Mouse (Mus musculus): ENCODE measurements around the gene Ncor2. TPM values are rescaled to one million over a fixed set of nuclear protein-coding genes. Genes with fewer than 3 reads are reported as not detected.
A peak's percentile ranks its signal among the peaks of the same experiment; 100 is the strongest.

The Ncor2 gene
- polyA plus RNA-seq, 1 experiment from 2014 or later = 27.2 TPM

GRCm38 (mm10) chr5:125191608-125192007 lies 12.6 kb upstream of the Ncor2 start:
- Histone ChIP-seq H3K27ac (no peak overlapping the region), H3K36me3 (no peaks in the 10 kb centered on the region), H3K4me3 (replicated peaks) (no peak overlapping the region), H3K9ac (replicated peaks) (no peak overlapping the region), H3K4me2 (no peak overlapping the region), H3K4me1 (replicated peaks) (peaks cover 11% of the 10 kb centered on the region), H3K9me3 (peaks cover 8% of the 10 kb centered on the region; the same call in 1 of the 2 replicates), H3K27me3 (no peaks in the 10 kb centered on the region; the same call in 1 of the 2 replicates)
- no peak for ATAC-seq (ENCODE audit: insufficient number of reproducible peaks, insufficient read depth, low FRiP score, low TSS enrichment, low read depth)
- WGBS = 43% methylated on average over 9 of the region's 9 CpGs

GRCm38 (mm10) chr5:125190105-125190813 lies 11.2 kb upstream of the Ncor2 start:
- ATAC-seq (ENCODE audit: insufficient number of reproducible peaks, insufficient read depth, low FRiP score, low TSS enrichment, low read depth) = no peak
- H3K27me3 ChIP-seq = no peaks in the 10 kb centered on the region; the same call in 1 of the 2 replicates
- H3K36me3 ChIP-seq = no peaks in the 10 kb centered on the region
- WGBS = 76% methylated on average over 7 of the region's 7 CpGs
- H3K27ac ChIP-seq = no peak overlapping the region
- H3K4me3 ChIP-seq (replicated peaks) = no peak overlapping the region
- H3K4me2 ChIP-seq = no peak overlapping the region
- H3K9me3 ChIP-seq = peaks cover 8% of the 10 kb centered on the region; the same call in 1 of the 2 replicates
- peaks cover 18% of the 10 kb centered on the region for H3K4me1 ChIP-seq (replicated peaks)
- H3K9ac ChIP-seq (replicated peaks) = no peak overlapping the region

DNA sequence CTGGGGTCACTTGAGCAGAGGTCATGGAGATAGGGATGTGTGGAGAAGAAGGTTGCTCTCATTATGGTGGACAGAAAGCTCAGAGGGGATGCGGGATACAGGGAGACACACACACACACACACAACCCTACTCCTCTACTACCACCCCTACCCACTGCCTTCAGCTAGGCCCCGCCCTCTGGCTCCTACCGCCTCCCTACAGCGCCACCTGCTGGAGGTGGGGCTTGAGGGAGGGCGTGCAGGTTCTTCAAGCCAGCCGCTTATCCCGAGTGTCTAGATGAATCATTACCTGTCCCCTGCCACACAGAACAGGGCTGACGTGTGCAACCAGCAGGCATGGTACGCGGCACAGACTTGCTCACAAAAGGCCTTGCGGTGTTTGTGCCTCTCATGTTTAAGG lies 10.6 kb upstream of the Ncor2 start:
- ATAC-seq (ENCODE audit: insufficient number of reproducible peaks, insufficient read depth, low FRiP score, low TSS enrichment, low read depth) = no peak

DNA sequence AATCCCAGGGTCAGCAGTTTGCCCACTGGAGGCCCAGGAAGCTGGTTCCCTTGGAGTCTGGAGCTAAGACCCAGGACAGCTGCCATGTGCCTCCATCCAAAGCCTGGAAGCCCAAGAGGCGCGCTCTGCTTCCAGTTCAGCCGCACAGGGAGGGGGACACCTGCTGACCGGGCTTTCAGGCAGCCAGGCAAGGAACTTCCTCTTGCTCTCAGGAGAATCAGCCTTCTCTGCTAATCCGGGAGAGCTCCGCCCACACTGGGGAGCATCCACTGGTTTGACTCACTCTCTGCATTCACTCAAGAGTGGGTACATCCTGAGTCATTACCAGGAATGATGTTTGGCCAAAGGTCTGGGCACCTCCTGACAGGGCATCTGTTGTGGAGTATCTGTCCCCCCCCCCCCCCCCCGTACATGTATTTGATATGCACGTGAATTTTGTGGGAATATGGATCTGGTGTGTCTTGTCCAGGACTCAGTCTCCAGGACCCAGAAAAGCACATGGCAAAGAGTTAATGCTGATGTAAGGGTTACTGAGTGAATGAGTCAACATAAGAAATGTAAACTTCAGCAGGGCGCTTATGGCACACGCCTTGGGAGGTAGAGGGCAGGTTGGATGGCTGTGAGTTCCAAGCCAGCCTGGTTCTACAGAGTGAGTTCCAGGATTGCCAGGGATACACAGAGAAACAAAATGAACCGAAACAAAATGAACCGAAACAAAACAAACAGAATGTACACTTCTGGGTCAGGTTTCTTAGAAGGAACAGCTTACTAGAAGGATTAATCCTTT lies 10.0 kb upstream of the Ncor2 start:
- no peak for ATAC-seq (ENCODE audit: insufficient number of reproducible peaks, insufficient read depth, low FRiP score, low TSS enrichment, low read depth)
- 37% methylated on average over 12 of the region's 12 CpGs for WGBS
- Histone ChIP-seq H3K27me3 (no peaks in the 10 kb centered on the region; the same call in 1 of the 2 replicates), H3K9ac (replicated peaks) (no peak overlapping the region), H3K9me3 (peaks cover 8% of the 10 kb centered on the region; the same call in 1 of the 2 replicates), H3K4me2 (no peak overlapping the region), H3K4me1 (replicated peaks) (peaks cover 26% of the 10 kb centered on the region), H3K4me3 (replicated peaks) (no peak overlapping the region), H3K36me3 (no peaks in the 10 kb centered on the region), H3K27ac (no peak overlapping the region)

More for the DNA sequence above, 10.6 kb upstream of the Ncor2 start:
- Histone ChIP-seq H3K9ac (replicated peaks) (no peak overlapping the region), H3K4me3 (replicated peaks) (no peak overlapping the region), H3K36me3 (no peaks in the 10 kb centered on the region), H3K27ac (no peak overlapping the region), H3K4me1 (replicated peaks) (peaks cover 25% of the 10 kb centered on the region), H3K9me3 (peaks cover 8% of the 10 kb centered on the region; the same call in 1 of the 2 replicates), H3K4me2 (no peak overlapping the region), H3K27me3 (no peaks in the 10 kb centered on the region; the same call in 1 of the 2 replicates)
- WGBS = 40% methylated on average over 11 of the region's 11 CpGs

DNA sequence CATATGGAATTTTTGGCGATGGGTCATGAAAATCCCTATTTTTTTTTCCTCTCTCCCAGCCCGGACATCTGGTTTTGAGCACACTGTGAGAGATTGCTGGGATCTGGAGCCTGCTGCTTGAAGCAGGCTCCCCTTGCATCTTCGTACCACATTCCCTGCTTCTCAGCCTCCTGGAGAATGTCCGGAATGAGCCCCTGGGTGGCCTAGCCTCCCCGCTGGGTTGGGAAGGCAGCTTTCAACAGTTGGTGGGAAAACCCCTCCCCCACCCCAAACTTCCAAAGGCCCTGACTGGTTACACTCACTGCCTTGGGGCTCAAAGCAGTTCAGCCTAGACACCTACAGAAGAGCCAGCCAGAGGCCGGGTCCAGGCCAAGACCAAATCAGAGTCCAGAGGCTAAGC lies 5.8 kb upstream of the Ncor2 start:
- no peaks in the 10 kb centered on the region for H3K27me3 ChIP-seq
- no peak overlapping the region for H3K4me3 ChIP-seq (replicated peaks)
- peak overlapping the region; percentile 91 for H3K27ac ChIP-seq
- ATAC-seq (ENCODE audit: insufficient number of reproducible peaks, insufficient read depth, low FRiP score, low TSS enrichment, low read depth) = peak; percentile 69; the same call in 1 of the 2 replicates
- H3K4me2 ChIP-seq = peak overlapping the region; percentile 11; the same call in 1 of the 2 replicates
- 4% methylated on average over 6 of the region's 6 CpGs for WGBS
- H3K36me3 ChIP-seq = no peaks in the 10 kb centered on the region
- peaks cover 8% of the 10 kb centered on the region; the same call in 1 of the 2 replicates for H3K9me3 ChIP-seq
- H3K9ac ChIP-seq (replicated peaks) = no peak overlapping the region
- H3K4me1 ChIP-seq (replicated peaks) = peaks cover 40% of the 10 kb centered on the region

- Histone ChIP-seq H3K27ac (peak overlapping the region; percentile 91), H3K9ac (replicated peaks) (no peak overlapping the region), H3K4me3 (replicated peaks) (no peak overlapping the region), H3K9me3 (peaks cover 8% of the 10 kb centered on the region; the same call in 1 of the 2 replicates), H3K4me1 (replicated peaks) (peaks cover 41% of the 10 kb centered on the region), H3K4me2 (peak overlapping the region; percentile 27), H3K27me3 (no peaks in the 10 kb centered on the region), H3K36me3 (no peaks in the 10 kb centered on the region)
- 32% methylated on average over 23 of the region's 23 CpGs for WGBS
- ATAC-seq (ENCODE audit: insufficient number of reproducible peaks, insufficient read depth, low FRiP score, low TSS enrichment, low read depth) = no peak
Observed at GRCm38 (mm10) chr5:125183321-125184003, 4.4 kb upstream of the Ncor2 start.

DNA sequence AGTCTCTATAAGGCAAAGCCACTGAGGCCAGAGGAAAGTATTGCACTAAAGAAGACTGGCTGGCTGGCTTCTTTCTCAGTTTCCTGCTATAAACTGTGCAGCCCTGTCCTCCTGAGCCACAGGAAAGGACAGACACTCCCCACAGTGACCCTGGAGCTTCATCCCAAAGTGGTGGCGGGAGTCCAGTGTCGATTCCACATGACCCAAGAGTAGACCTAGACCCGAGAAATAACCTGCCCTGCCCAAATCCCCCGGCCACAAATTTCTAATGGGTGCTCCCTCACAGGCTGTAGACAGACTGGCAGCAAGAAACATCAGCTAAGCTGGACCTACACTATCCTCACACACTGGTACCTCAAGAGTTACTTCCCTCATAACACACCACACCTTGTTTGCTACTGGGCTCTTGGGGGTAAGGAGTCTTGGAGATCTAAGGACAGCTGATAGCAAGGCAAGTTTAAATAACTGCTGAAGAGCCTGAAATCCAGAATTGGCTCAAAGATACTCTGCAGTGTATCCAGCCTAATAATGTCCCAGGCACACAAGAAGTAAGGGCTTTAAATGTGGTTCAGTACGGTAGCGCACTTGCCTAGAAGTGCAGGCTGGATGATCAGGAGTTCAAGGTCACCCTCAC lies 1.7 kb upstream of the Ncor2 start:
- WGBS = 78% methylated on average over 6 of the region's 6 CpGs

GRCm38 (mm10) chr5:125179735-125180629 lies 963 bp upstream of the Ncor2 start:
- Histone ChIP-seq H3K36me3 (no peaks in the 10 kb centered on the region), H3K4me2 (peak overlapping the region; percentile 92), H3K27ac (peak overlapping the region; percentile 89), H3K4me3 (replicated peaks) (peak overlapping the region; percentile 94), H3K4me1 (replicated peaks) (peaks cover 56% of the 10 kb centered on the region), H3K9ac (replicated peaks) (peak overlapping the region; percentile 40), H3K9me3 (no peaks in the 10 kb centered on the region), H3K27me3 (no peaks in the 10 kb centered on the region)
- WGBS = 4% methylated on average over 23 of the region's 25 CpGs
- ATAC-seq (ENCODE audit: insufficient number of reproducible peaks, insufficient read depth, low FRiP score, low TSS enrichment, low read depth) = no peak

More for the DNA sequence above, 1.7 kb upstream of the Ncor2 start:
- H3K4me2 ChIP-seq = no peak overlapping the region; the same call in 1 of the 2 replicates
- H3K9ac ChIP-seq (replicated peaks) = no peak overlapping the region
- no peak for ATAC-seq (ENCODE audit: insufficient number of reproducible peaks, insufficient read depth, low FRiP score, low TSS enrichment, low read depth)
- H3K4me1 ChIP-seq (replicated peaks) = peaks cover 56% of the 10 kb centered on the region
- H3K36me3 ChIP-seq = no peaks in the 10 kb centered on the region
- 0 out of 2 replicates have a peak overlapping the region, but pooled peaks have one; percentile 17 for H3K27ac ChIP-seq
- no peaks in the 10 kb centered on the region for H3K9me3 ChIP-seq
- no peaks in the 10 kb centered on the region for H3K27me3 ChIP-seq
- no peak overlapping the region for H3K4me3 ChIP-seq (replicated peaks)

- Histone ChIP-seq H3K4me3 (replicated peaks) (peak overlapping the region; percentile 94), H3K36me3 (no peaks in the 10 kb centered on the region), H3K4me1 (replicated peaks) (peaks cover 54% of the 10 kb centered on the region), H3K27ac (peak overlapping the region; percentile 93), H3K4me2 (peak overlapping the region; percentile 92), H3K9me3 (no peaks in the 10 kb centered on the region), H3K9ac (replicated peaks) (peak overlapping the region; percentile 94), H3K27me3 (no peaks in the 10 kb centered on the region)
- WGBS = 1% methylated on average over 60 of the region's 60 CpGs
- peak; percentile 30 for ATAC-seq (ENCODE audit: insufficient number of reproducible peaks, insufficient read depth, low FRiP score, low TSS enrichment, low read depth)
Observed at GRCm38 (mm10) chr5:125178171-125179006, 630 bp downstream of the Ncor2 start.
